31 mouse cellular contexts compared by ENCODE assay signal in genomic region chr4:154698021-154698590, GRCm38 (mm10). TPM values are rescaled to one million over a fixed set of nuclear protein-coding genes. Genes with fewer than 3 reads are reported as not detected.
DNase-seq lines count a peak whose midpoint lies in the region; ATAC-seq and TF ChIP-seq lines count a peak whose summit lies in the region.
"Had no signal": no experiment of that assay in that cellular context is flagged by ENCODE, and none has a peak within 500 bp of the region (broad histone marks: within the 10 kb centered on the region; RNA-seq: fewer than 3 reads in every experiment).

No protein-coding gene starts in this region.

- peak overlapping the region; percentile 25; the same call in 1 of the 2 replicates for H3K27ac ChIP-seq in hindbrain, embryonic 10.5 days
- no peak overlapping the region for H3K27ac ChIP-seq in hindbrain, postnatal 0 days
- 0 out of 2 replicates have a peak overlapping the region, but pooled peaks have one; percentile 13 for H3K27ac ChIP-seq in midbrain, embryonic 10.5 days (replicated peaks)
- H3K27ac ChIP-seq in midbrain, embryonic 13.5 days: no peak overlapping the region
- peak overlapping the region; percentile 77 for H3K27ac ChIP-seq in limb, embryonic 10.5 days
- H3K27ac ChIP-seq in limb, embryonic 15.5 days: peak overlapping the region; percentile 59; the same call in 1 of the 2 replicates
- H3K27ac ChIP-seq: forebrain, embryonic 10.5 days; heart, embryonic 15.5 days; liver, embryonic 12.5 days had no signal

- no peak for DNase-seq in hindbrain, embryonic 10.5 days (ENCODE audit: low spot score)
- DNase-seq in hindbrain, postnatal 0 days (ENCODE audit: low spot score): no peak
- no peak for DNase-seq in midbrain, embryonic 10.5 days (ENCODE audit: low spot score)
- DNase-seq in limb, embryonic 10.5 days (ENCODE audit: low spot score): peak; percentile 29
- DNase-seq in cerebellum, postnatal 36 days: no peak
- DNase-seq: adrenal gland, postnatal 25 days; cerebellum, adult 9-10 months; gastrocnemius, postnatal 25 days; heart, postnatal 36 days; layer of hippocampus, adult 9-11 months; lung, adult 18-20 months; lung, postnatal 10 days; thymus, adult 2 months; thymus, postnatal 4 days had no signal

- H3K9me3 ChIP-seq in hindbrain, embryonic 10.5 days: no peaks in the 10 kb centered on the region
- H3K9me3 ChIP-seq in hindbrain, postnatal 0 days (ENCODE audit: low read length): no peaks in the 10 kb centered on the region
- no peaks in the 10 kb centered on the region for H3K9me3 ChIP-seq in midbrain, embryonic 10.5 days (replicated peaks)
- H3K9me3 ChIP-seq in midbrain, embryonic 13.5 days: no peaks in the 10 kb centered on the region
- H3K9me3 ChIP-seq in limb, embryonic 10.5 days (replicated peaks): no peaks in the 10 kb centered on the region
- no peaks in the 10 kb centered on the region for H3K9me3 ChIP-seq in limb, embryonic 15.5 days
- H3K9me3 ChIP-seq: forebrain, embryonic 10.5 days; heart, embryonic 15.5 days; liver, embryonic 12.5 days had no signal

- H3K4me1 ChIP-seq in hindbrain, embryonic 10.5 days (replicated peaks): peaks cover 38% of the 10 kb centered on the region
- no peaks in the 10 kb centered on the region for H3K4me1 ChIP-seq in hindbrain, postnatal 0 days (ENCODE audit: insufficient read depth, low read length)
- H3K4me1 ChIP-seq in midbrain, embryonic 10.5 days: peaks cover 17% of the 10 kb centered on the region
- peaks cover 6% of the 10 kb centered on the region; the same call in 1 of the 2 replicates for H3K4me1 ChIP-seq in midbrain, embryonic 13.5 days (replicated peaks)
- H3K4me1 ChIP-seq in limb, embryonic 10.5 days: peaks cover 75% of the 10 kb centered on the region
- peaks cover 62% of the 10 kb centered on the region for H3K4me1 ChIP-seq in limb, embryonic 15.5 days
- H3K4me1 ChIP-seq: liver, embryonic 12.5 days had no signal

- no peak overlapping the region for H3K9ac ChIP-seq in hindbrain, postnatal 0 days (replicated peaks; ENCODE audit: low read length)
- no peak overlapping the region for H3K9ac ChIP-seq in midbrain, embryonic 13.5 days (replicated peaks)
- no peak overlapping the region for H3K9ac ChIP-seq in limb, embryonic 15.5 days
- H3K9ac ChIP-seq: heart, embryonic 15.5 days; liver, embryonic 12.5 days had no signal

- H3K36me3 ChIP-seq in hindbrain, embryonic 10.5 days: no peaks in the 10 kb centered on the region
- no peaks in the 10 kb centered on the region for H3K36me3 ChIP-seq in hindbrain, postnatal 0 days (ENCODE audit: insufficient read depth, low read length)
- H3K36me3 ChIP-seq in midbrain, embryonic 10.5 days: no peaks in the 10 kb centered on the region
- no peaks in the 10 kb centered on the region for H3K36me3 ChIP-seq in midbrain, embryonic 13.5 days
- no peaks in the 10 kb centered on the region for H3K36me3 ChIP-seq in limb, embryonic 10.5 days
- H3K36me3 ChIP-seq in limb, embryonic 15.5 days: no peaks in the 10 kb centered on the region
- H3K36me3 ChIP-seq: forebrain, embryonic 10.5 days; heart, embryonic 15.5 days; liver, embryonic 12.5 days had no signal

- TF ChIP-seq CTCF in hindbrain, postnatal 0 days (IDR thresholded peaks at IDR 0.05; ENCODE audit: low read depth): no peak

- ATAC-seq in hindbrain, postnatal 0 days: no peak
- no peak for ATAC-seq in midbrain, embryonic 13.5 days
- no peak for ATAC-seq in limb, embryonic 15.5 days (ENCODE audit: insufficient number of reproducible peaks, low FRiP score, low TSS enrichment, low read depth)
- ATAC-seq: intestine, postnatal 0 days; liver, embryonic 12.5 days had no signal

- H3K27me3 ChIP-seq in hindbrain, embryonic 10.5 days (ENCODE audit: insufficient read depth, poor library complexity, severe bottlenecking): no peaks in the 10 kb centered on the region; the same call in 1 of the 2 replicates
- H3K27me3 ChIP-seq in hindbrain, postnatal 0 days (ENCODE audit: insufficient read depth, low read length): no peaks in the 10 kb centered on the region
- 0 out of 2 replicates have a peak, but pooled peaks cover 4% of the 10 kb centered on the region for H3K27me3 ChIP-seq in midbrain, embryonic 10.5 days (ENCODE audit: low read depth, poor library complexity, severe bottlenecking)
- H3K27me3 ChIP-seq in midbrain, embryonic 13.5 days: no peaks in the 10 kb centered on the region
- H3K27me3 ChIP-seq in limb, embryonic 10.5 days (ENCODE audit: low read depth, poor library complexity, severe bottlenecking): no peaks in the 10 kb centered on the region
- H3K27me3 ChIP-seq in limb, embryonic 15.5 days: no peaks in the 10 kb centered on the region
- H3K27me3 ChIP-seq: heart, embryonic 15.5 days; liver, embryonic 12.5 days had no signal

- no peak overlapping the region for H3K4me3 ChIP-seq in hindbrain, embryonic 10.5 days
- H3K4me3 ChIP-seq in hindbrain, postnatal 0 days (ENCODE audit: low read length): no peak overlapping the region
- H3K4me3 ChIP-seq in midbrain, embryonic 10.5 days: no peak overlapping the region
- H3K4me3 ChIP-seq in midbrain, embryonic 13.5 days (replicated peaks): no peak overlapping the region
- no peak overlapping the region for H3K4me3 ChIP-seq in limb, embryonic 10.5 days
- no peak overlapping the region for H3K4me3 ChIP-seq in limb, embryonic 15.5 days
- H3K4me3 ChIP-seq: forebrain, embryonic 10.5 days; heart, embryonic 15.5 days; liver, embryonic 12.5 days had no signal

- H3K4me2 ChIP-seq in hindbrain, postnatal 0 days (ENCODE audit: low read depth, low read length): no peak overlapping the region
- H3K4me2 ChIP-seq in midbrain, embryonic 13.5 days (replicated peaks): no peak overlapping the region
- H3K4me2 ChIP-seq in limb, embryonic 15.5 days: no peak overlapping the region
- H3K4me2 ChIP-seq: heart, embryonic 15.5 days; liver, embryonic 12.5 days had no signal

- 79% methylated on average over 16 of the region's 16 CpGs for WGBS in hindbrain, embryonic 10.5 days
- WGBS in hindbrain, postnatal 0 days: 52% methylated on average over 16 of the region's 16 CpGs
- 80% methylated on average over 16 of the region's 16 CpGs for WGBS in midbrain, embryonic 10.5 days
- WGBS in midbrain, embryonic 13.5 days: 53% methylated on average over 16 of the region's 16 CpGs
- WGBS in limb, embryonic 10.5 days: 89% methylated on average over 16 of the region's 16 CpGs
- WGBS in limb, embryonic 15.5 days: 46% methylated on average over 16 of the region's 16 CpGs

RNA-seq across cellular contexts. Expression of gene Actrt2, which starts 30.4 kb away (rescaled TPM):
- not detected in 2 replicates for polyA plus RNA-seq in hindbrain, embryonic 10.5 days (2016; fragmentation: Nextera tagmentation; extraction: Ambion mirVana)
- not detected in 2 replicates for total RNA-seq in hindbrain, postnatal 0 days (2014; rRNA removed)
- polyA plus RNA-seq in hindbrain, postnatal 0 days (2015; fragmentation: Nextera tagmentation; extraction: Ambion mirVana): not detected in 2 replicates
- polyA plus RNA-seq in midbrain, embryonic 10.5 days (2016; fragmentation: Nextera tagmentation; extraction: Ambion mirVana): not detected in 2 replicates
- polyA plus RNA-seq in midbrain, embryonic 13.5 days (2015; fragmentation: Nextera tagmentation; extraction: Ambion mirVana): not detected in 2 replicates
- not detected in 2 replicates for polyA plus RNA-seq in limb, embryonic 10.5 days (2016; fragmentation: Nextera tagmentation; extraction: Ambion mirVana)
- not detected in 2 replicates for polyA plus RNA-seq in limb, embryonic 15.5 days (2015; fragmentation: Nextera tagmentation; extraction: Ambion mirVana)
- total RNA-seq: adrenal gland, postnatal 25 days; common myeloid progenitor, adult 5-6 weeks; ES-E14; gastrocnemius, postnatal 25 days; heart, adult 8-10 months; heart, postnatal 36 days; left cerebral cortex, adult 18-20 months; left cerebral cortex, postnatal 25 days; megakaryocyte, adult 5-6 weeks; monocyte, adult 5-6 weeks; neutrophil, adult 5-6 weeks had no signal
- polyA plus RNA-seq: embryonic facial prominence, embryonic 11.5 days; forebrain, embryonic 10.5 days; heart, embryonic 15.5 days; intestine, postnatal 0 days; liver, embryonic 12.5 days; small intestine, adult 2 months; stomach, embryonic 16.5 days had no signal

Comparison
In these comparisons a context has a peak if more than half of its experiments do, and no peak if none do; other contexts are left out.
1. H3K27ac ChIP-seq: peak in hindbrain, embryonic 10.5 days (single experiment), midbrain, embryonic 10.5 days (single experiment), limb, embryonic 10.5 days (single experiment) and limb, embryonic 15.5 days (single experiment); none in hindbrain, postnatal 0 days (single experiment) and midbrain, embryonic 13.5 days (single experiment).